Mouse (Mus musculus): ENCODE results near the gene Izumo1. TPM values are rescaled to one million over a fixed set of nuclear protein-coding genes. Genes with fewer than 3 reads are reported as not detected.

Izumo1 gene
- polyA plus RNA-seq (2011; ENCODE audit: insufficient read depth, insufficient read length, low read depth, missing spikeins), result 4.6 and 5.8 TPM in 2 replicates

DNA sequence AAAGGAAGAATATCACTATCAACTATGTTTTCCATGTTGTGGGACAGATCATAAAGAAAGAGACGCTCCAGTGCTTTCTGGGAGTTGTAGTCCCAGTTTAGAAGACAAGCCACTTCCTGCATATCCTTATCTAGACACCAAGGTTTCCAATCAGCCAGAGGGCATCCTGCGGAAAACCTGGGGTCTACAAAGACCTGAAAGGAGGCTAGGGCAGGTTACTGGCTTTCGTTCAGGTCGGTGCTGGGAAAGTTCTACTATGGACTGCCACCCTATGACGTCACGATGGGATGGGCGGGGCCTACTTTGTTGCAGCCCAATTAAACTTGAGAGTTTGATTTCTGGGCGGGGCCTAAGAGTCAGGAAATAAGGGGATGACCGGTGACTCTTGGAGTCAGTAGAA, at the start of gene Izumo1:
TSS of gene Izumo1 (plus strand) at position 369 of the 400 bp plus-strand sequence.
- H3K9ac ChIP-seq (ENCODE audit: low read depth, poor library complexity, severe bottlenecking), result peak within 1 kb of the TSS; percentile 32; the same call in 1 of the 2 replicates

DNA sequence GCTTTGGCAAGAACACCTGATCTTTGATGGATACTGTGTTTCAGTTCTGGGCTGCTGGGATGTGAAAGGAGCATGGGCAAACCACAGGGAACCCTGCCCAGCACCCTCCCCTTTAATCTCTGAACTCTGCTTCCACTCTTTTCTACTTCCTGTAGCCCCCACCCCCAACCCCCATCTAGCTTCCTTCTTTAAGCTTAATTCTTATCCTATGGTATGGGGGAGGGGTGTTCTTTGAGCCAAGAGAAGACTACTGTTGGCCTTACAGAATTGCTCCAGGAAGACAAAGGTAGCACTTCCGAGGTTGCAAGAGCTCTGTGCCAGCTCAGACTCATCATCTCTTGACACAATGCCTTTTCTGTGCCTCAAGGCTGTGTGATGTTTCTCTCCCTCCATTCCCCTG, 49.6 kb upstream of the Izumo1 start:
- Histone ChIP-seq H3K9ac (ENCODE audit: low read depth, poor library complexity, severe bottlenecking) (peak overlapping the region; percentile 77), H3K4me3 (ENCODE audit: low read depth, low read length) (peak overlapping the region; percentile 29; the same call in 1 of the 2 replicates), H3K36me3 (ENCODE audit: control insufficient read depth, insufficient read depth, low read length, poor library complexity, severe bottlenecking) (peaks cover 13% of the 10 kb centered on the region), H3K27me3 (ENCODE audit: control insufficient read depth, insufficient read depth, low read length, poor library complexity, severe bottlenecking) (no peaks in the 10 kb centered on the region), H3K4me1 (ENCODE audit: control insufficient read depth, insufficient read depth, low read length) (peaks cover 13% of the 10 kb centered on the region), H3K9me3 (replicated peaks; ENCODE audit: control insufficient read depth, insufficient read depth, low read length, poor library complexity, severe bottlenecking) (no peaks in the 10 kb centered on the region), H3K27ac (ENCODE audit: insufficient read depth, low read length) (peak overlapping the region; percentile 90)
- no peak for TF ChIP-seq POLR2A (IDR thresholded peaks at IDR 0.05; ENCODE audit: insufficient read depth, low read length)
- TF ChIP-seq EP300 (IDR thresholded peaks at IDR 0.05; ENCODE audit: insufficient read depth, low read depth, low read length), result no peak
- TF ChIP-seq CTCF (IDR thresholded peaks at IDR 0.05; ENCODE audit: low read depth, low read length), result no peak

More for the DNA sequence above, at the start of gene Izumo1:
- no peaks in the 10 kb centered on the region for H3K27me3 ChIP-seq (ENCODE audit: control insufficient read depth, insufficient read depth, low read length, poor library complexity, severe bottlenecking)
- H3K36me3 ChIP-seq (ENCODE audit: control insufficient read depth, insufficient read depth, low read length, poor library complexity, severe bottlenecking), result no peaks in the 10 kb centered on the region
- no peak for TF ChIP-seq EP300 (IDR thresholded peaks at IDR 0.05; ENCODE audit: insufficient read depth, low read depth, low read length)
- H3K27ac ChIP-seq (ENCODE audit: insufficient read depth, low read length), result no peak within 1 kb of the TSS
- H3K4me1 ChIP-seq (ENCODE audit: control insufficient read depth, insufficient read depth, low read length), result no peaks in the 10 kb centered on the region
- peak within 1 kb of the TSS; percentile 58 for H3K4me3 ChIP-seq (ENCODE audit: low read depth, low read length)
- H3K9me3 ChIP-seq (replicated peaks; ENCODE audit: control insufficient read depth, insufficient read depth, low read length, poor library complexity, severe bottlenecking), result no peaks in the 10 kb centered on the region

DNA sequence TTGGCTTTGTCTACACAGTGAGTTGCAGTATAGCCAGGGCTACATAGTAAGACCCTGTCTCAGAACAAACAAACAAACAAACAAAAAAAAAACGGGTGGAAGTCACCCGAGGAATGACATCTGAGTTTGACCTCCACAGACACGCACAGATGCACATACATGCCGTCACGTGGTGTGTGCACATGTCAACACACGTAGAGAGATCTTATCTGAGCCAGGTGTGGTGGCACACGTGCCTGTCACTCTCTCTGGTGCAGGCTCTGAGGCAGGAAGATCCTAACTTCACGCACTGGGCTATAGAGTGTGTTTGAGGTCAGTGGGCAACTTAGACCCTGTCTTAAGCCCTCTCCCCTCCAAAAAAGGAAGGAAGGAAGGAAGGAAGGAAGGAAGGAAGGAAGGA, 47.7 kb upstream of the Izumo1 start:
- TF ChIP-seq EP300 (IDR thresholded peaks at IDR 0.05; ENCODE audit: insufficient read depth, low read depth, low read length) (no peak), CTCF (IDR thresholded peaks at IDR 0.05; ENCODE audit: low read depth, low read length) (no peak), POLR2A (IDR thresholded peaks at IDR 0.05; ENCODE audit: insufficient read depth, low read length) (no peak)
- 0 out of 2 replicates have a peak overlapping the region, but pooled peaks have one; percentile 77 for H3K9ac ChIP-seq (ENCODE audit: low read depth, poor library complexity, severe bottlenecking)
- H3K27ac ChIP-seq (ENCODE audit: insufficient read depth, low read length), result peak overlapping the region; percentile 100

DNA sequence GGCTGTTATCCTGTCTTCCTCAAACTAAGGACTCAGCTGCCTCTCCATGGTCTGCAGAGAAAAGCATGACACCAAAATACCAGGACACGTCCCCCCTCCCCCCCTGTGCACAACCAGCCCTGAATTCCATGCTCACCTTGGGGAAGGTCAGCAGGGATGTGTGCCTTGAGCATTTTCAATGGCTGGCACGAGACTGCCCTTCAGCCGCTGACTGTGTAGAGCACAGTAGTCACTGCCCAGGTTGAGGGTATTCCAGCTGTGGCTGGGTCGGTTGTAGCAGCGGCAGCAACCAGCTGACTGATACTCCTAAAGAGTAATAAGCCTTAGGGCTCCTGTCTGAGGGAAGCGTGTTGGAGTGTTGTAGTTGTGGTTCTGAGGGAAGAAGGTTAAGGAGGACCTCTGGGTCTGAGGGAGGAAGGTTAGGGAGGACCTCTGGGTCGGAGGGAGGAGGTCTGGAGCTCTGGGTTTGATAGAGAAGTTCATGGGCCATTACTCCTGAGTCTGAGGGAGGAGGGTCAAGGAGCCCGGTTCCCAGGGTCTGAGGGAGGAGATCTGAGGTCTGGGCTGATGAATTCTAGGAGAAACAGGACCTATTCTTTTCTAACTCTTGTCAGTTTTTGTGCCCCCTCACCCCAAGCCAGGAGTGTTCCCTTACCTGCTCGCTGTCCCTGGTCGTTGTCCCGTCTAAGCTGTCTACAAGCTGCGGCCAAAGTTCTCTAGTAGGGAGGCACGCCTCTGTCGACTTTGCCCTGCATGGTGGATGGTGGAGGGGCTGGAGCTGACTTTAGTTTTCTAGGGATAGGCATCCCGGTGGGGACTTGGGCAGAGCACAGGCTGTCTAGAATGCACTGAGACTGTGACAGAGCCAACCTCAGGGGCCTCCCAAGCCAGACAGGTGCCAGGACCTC, 46.9 kb upstream of the Izumo1 start:
- Histone ChIP-seq H3K9ac (ENCODE audit: low read depth, poor library complexity, severe bottlenecking) (peak overlapping the region; percentile 57), H3K36me3 (ENCODE audit: control insufficient read depth, insufficient read depth, low read length, poor library complexity, severe bottlenecking) (peaks cover 19% of the 10 kb centered on the region), H3K4me1 (ENCODE audit: control insufficient read depth, insufficient read depth, low read length) (peaks cover 17% of the 10 kb centered on the region), H3K9me3 (replicated peaks; ENCODE audit: control insufficient read depth, insufficient read depth, low read length, poor library complexity, severe bottlenecking) (no peaks in the 10 kb centered on the region), H3K27me3 (ENCODE audit: control insufficient read depth, insufficient read depth, low read length, poor library complexity, severe bottlenecking) (no peaks in the 10 kb centered on the region), H3K4me3 (ENCODE audit: low read depth, low read length) (peak overlapping the region; percentile 24), H3K27ac (ENCODE audit: insufficient read depth, low read length) (peak overlapping the region; percentile 100)
- TF ChIP-seq CTCF (IDR thresholded peaks at IDR 0.05; ENCODE audit: low read depth, low read length), result no peak
- no peak for TF ChIP-seq POLR2A (IDR thresholded peaks at IDR 0.05; ENCODE audit: insufficient read depth, low read length)
- TF ChIP-seq EP300 (IDR thresholded peaks at IDR 0.05; ENCODE audit: insufficient read depth, low read depth, low read length), result peak; percentile 84

More for the DNA sequence above, 47.7 kb upstream of the Izumo1 start:
- Histone ChIP-seq H3K27me3 (ENCODE audit: control insufficient read depth, insufficient read depth, low read length, poor library complexity, severe bottlenecking) (no peaks in the 10 kb centered on the region), H3K4me1 (ENCODE audit: control insufficient read depth, insufficient read depth, low read length) (peaks cover 17% of the 10 kb centered on the region), H3K36me3 (ENCODE audit: control insufficient read depth, insufficient read depth, low read length, poor library complexity, severe bottlenecking) (peaks cover 19% of the 10 kb centered on the region), H3K4me3 (ENCODE audit: low read depth, low read length) (no peak overlapping the region), H3K9me3 (replicated peaks; ENCODE audit: control insufficient read depth, insufficient read depth, low read length, poor library complexity, severe bottlenecking) (no peaks in the 10 kb centered on the region)

DNA sequence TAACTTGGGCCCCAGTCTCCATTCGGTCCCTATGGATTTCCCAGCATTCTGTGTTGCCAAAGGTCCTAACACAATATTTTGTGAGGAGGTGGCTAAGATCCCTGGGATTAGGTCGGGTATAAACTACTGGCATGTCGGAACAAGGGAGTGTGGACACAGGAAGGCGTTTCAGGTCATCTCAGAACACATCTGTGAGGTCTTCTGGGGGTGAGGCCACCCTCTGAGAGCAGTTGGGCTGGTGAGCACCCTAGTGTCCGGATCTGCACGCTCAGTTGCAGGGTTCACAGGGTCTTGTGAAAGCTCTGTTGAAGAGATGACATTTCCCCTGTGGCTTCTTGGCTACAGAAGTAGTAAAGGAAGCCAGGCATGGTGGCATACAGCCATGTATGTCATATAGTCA, 35.7 kb upstream of the Izumo1 start:
- Histone ChIP-seq H3K4me1 (ENCODE audit: control insufficient read depth, insufficient read depth, low read length) (no peaks in the 10 kb centered on the region), H3K9me3 (replicated peaks; ENCODE audit: control insufficient read depth, insufficient read depth, low read length, poor library complexity, severe bottlenecking) (no peaks in the 10 kb centered on the region), H3K27me3 (ENCODE audit: control insufficient read depth, insufficient read depth, low read length, poor library complexity, severe bottlenecking) (no peaks in the 10 kb centered on the region), H3K4me3 (ENCODE audit: low read depth, low read length) (no peak overlapping the region), H3K9ac (ENCODE audit: low read depth, poor library complexity, severe bottlenecking) (no peak overlapping the region), H3K36me3 (ENCODE audit: control insufficient read depth, insufficient read depth, low read length, poor library complexity, severe bottlenecking) (peaks cover 28% of the 10 kb centered on the region), H3K27ac (ENCODE audit: insufficient read depth, low read length) (no peak overlapping the region)
- TF ChIP-seq CTCF (IDR thresholded peaks at IDR 0.05; ENCODE audit: low read depth, low read length) (no peak), EP300 (IDR thresholded peaks at IDR 0.05; ENCODE audit: insufficient read depth, low read depth, low read length) (no peak), POLR2A (IDR thresholded peaks at IDR 0.05; ENCODE audit: insufficient read depth, low read length) (no peak)

All from ES-Bruce4 (cell line).